Mouse (Mus musculus): ENCODE data around the gene Ofcc1. TPM values are rescaled to one million over a fixed set of nuclear protein-coding genes. Genes with fewer than 3 reads are reported as not detected.

Ofcc1 gene
- polyA plus RNA-seq, 1 experiment from 2014 or later, result not detected

DNA sequence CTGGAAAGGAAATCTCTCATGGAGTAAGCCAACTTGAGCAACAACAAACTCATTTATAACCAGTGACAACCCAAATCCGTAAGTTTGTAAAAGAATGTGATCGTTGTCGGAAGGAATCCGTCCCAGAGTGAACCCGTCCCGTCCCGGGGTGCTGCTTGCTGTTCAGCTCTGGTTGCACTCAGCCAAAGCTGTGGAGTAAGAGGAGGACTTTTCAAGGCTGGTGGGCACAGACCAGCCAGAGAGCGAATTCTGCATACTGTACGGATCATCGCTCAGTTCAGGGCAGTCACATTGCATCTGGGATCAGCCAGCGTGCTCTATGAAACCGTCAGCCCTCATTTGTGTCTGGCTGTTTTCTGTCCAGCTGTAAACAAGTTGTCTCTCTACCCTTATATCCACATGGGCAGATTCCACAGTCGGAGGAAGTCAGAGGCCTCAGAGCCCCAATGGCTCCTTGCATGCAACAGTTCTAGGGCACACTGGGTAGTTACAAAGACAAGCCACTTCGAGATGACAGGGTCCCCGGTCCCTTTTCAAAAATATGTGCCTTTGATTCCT is 75.9 kb downstream of the Ofcc1 start:
- Histone ChIP-seq H3K4me1 (replicated peaks; ENCODE audit: control insufficient read depth, insufficient read depth, low read length) (no peaks in the 10 kb centered on the region), H3K9me3 (ENCODE audit: control insufficient read depth, low read length) (no peaks in the 10 kb centered on the region), H3K9ac (ENCODE audit: low read length) (no peak overlapping the region), H3K4me3 (ENCODE audit: low read depth, low read length) (no peak overlapping the region), H3K27ac (ENCODE audit: low read depth) (no peak overlapping the region), H3K4me2 (ENCODE audit: low read length) (peak overlapping the region; percentile 0; the same call in 1 of the 2 replicates), H3K27me3 (replicated peaks; ENCODE audit: control insufficient read depth, insufficient read depth, low read length) (no peaks in the 10 kb centered on the region), H3K36me3 (ENCODE audit: control insufficient read depth, insufficient read depth, low read length) (no peaks in the 10 kb centered on the region)
- ATAC-seq (replicated peaks; ENCODE audit: low FRiP score, low TSS enrichment, low read depth), result no peak
- WGBS, result 37% methylated on average over 15 of the region's 15 CpGs
- DNase-seq (ENCODE audit: low spot score), result no peak

- DNase-seq (ENCODE audit: low spot score) (no peak), ATAC-seq (replicated peaks; ENCODE audit: low FRiP score, low TSS enrichment, low read depth) (no peak)
- Histone ChIP-seq H3K27me3 (replicated peaks; ENCODE audit: control insufficient read depth, insufficient read depth, low read length) (no peaks in the 10 kb centered on the region), H3K27ac (ENCODE audit: low read depth) (no peak overlapping the region), H3K9ac (ENCODE audit: low read length) (no peak overlapping the region), H3K4me3 (ENCODE audit: low read depth, low read length) (no peak overlapping the region), H3K4me1 (replicated peaks; ENCODE audit: control insufficient read depth, insufficient read depth, low read length) (no peaks in the 10 kb centered on the region), H3K9me3 (ENCODE audit: control insufficient read depth, low read length) (no peaks in the 10 kb centered on the region), H3K36me3 (ENCODE audit: control insufficient read depth, insufficient read depth, low read length) (no peaks in the 10 kb centered on the region), H3K4me2 (ENCODE audit: low read length) (no peak overlapping the region)
- 80% methylated on average over 5 of the region's 5 CpGs for WGBS
These were observed 80.6 kb downstream of the Ofcc1 start for GRCm38 (mm10) chr13:40280616-40281015.

DNA sequence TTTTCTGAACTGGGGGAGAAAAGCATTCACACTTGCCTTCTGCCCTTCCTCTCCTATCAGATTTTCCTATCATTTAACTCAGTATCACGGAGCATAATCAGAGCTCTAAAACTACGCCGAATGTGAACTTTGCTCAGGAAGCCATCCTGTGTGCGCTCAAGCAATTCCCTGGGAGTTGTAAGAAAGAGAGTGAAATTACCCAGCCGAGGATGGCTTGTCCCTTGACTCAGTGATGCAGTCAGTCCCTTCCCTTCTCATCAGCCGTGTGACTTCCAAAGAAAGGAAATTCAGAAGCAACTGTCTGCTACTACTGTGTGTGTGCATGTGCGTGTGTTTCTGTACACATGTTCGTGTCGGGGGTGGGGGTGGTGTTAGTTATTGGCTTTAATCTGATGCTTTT is 93.7 kb downstream of the Ofcc1 start:
- Histone ChIP-seq H3K4me1 (replicated peaks; ENCODE audit: control insufficient read depth, insufficient read depth, low read length) (no peaks in the 10 kb centered on the region), H3K27me3 (replicated peaks; ENCODE audit: control insufficient read depth, insufficient read depth, low read length) (no peaks in the 10 kb centered on the region), H3K27ac (ENCODE audit: low read depth) (no peak overlapping the region), H3K9ac (ENCODE audit: low read length) (no peak overlapping the region), H3K4me2 (ENCODE audit: low read length) (no peak overlapping the region), H3K36me3 (ENCODE audit: control insufficient read depth, insufficient read depth, low read length) (no peaks in the 10 kb centered on the region), H3K9me3 (ENCODE audit: control insufficient read depth, low read length) (no peaks in the 10 kb centered on the region), H3K4me3 (ENCODE audit: low read depth, low read length) (no peak overlapping the region)
- no peak for DNase-seq (ENCODE audit: low spot score)
- ATAC-seq (replicated peaks; ENCODE audit: low FRiP score, low TSS enrichment, low read depth), result no peak
- WGBS, result 89% methylated on average over 9 of the region's 9 CpGs

DNA sequence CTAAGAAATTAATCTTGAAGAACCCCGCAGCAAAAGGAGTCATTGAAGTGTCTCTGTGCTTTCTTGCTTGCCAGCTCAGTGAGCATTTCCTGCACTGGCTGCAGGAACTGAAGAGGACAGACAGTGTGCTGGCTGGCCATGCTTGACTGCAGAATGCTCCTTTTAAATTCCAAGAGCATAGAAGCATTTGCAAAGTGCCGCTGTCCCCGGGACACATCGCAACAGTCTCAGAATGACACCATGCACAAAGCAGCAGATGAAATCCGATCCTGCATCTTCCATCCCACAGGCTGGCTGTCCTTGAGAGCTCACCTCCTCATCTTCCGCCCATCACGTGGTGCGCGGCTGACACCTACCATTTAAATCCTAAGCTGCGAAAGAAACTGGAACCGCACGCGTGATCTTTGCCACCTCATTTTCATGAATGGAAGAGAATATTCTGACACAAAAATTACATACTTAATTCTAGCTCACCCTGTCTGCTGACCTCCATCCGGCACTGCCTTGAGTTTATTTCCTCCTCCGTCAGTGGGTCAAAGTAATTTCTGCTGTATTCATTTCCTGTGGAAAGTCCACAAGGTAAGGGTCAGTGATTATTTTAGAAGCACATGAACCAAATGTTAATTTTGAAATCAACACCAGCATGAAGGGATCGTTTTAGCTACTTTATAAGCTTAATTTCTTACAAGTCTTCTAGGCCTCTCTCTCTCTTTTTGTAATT is 98.0 kb downstream of the Ofcc1 start:
- H3K4me2 ChIP-seq (ENCODE audit: low read length), result no peak overlapping the region
- no peak overlapping the region for H3K9ac ChIP-seq (ENCODE audit: low read length)
- WGBS, result 73% methylated on average over 16 of the region's 16 CpGs
- ATAC-seq (replicated peaks; ENCODE audit: low FRiP score, low TSS enrichment, low read depth) (no peak), DNase-seq (ENCODE audit: low spot score) (no peak)
- no peak overlapping the region for H3K27ac ChIP-seq (ENCODE audit: low read depth)
- H3K4me3 ChIP-seq (ENCODE audit: low read depth, low read length), result no peak overlapping the region
- no peaks in the 10 kb centered on the region for H3K4me1 ChIP-seq (replicated peaks; ENCODE audit: control insufficient read depth, insufficient read depth, low read length)
- H3K36me3 ChIP-seq (ENCODE audit: control insufficient read depth, insufficient read depth, low read length), result no peaks in the 10 kb centered on the region
- no peaks in the 10 kb centered on the region for H3K27me3 ChIP-seq (replicated peaks; ENCODE audit: control insufficient read depth, insufficient read depth, low read length)
- H3K9me3 ChIP-seq (ENCODE audit: control insufficient read depth, low read length), result no peaks in the 10 kb centered on the region

GRCm38 (mm10) chr13:40258757-40259156 is 102.5 kb downstream of the Ofcc1 start:
- 82% methylated on average over 5 of the region's 5 CpGs for WGBS
- no peaks in the 10 kb centered on the region for H3K4me1 ChIP-seq (replicated peaks; ENCODE audit: control insufficient read depth, insufficient read depth, low read length)
- H3K9me3 ChIP-seq (ENCODE audit: control insufficient read depth, low read length), result no peaks in the 10 kb centered on the region
- no peaks in the 10 kb centered on the region for H3K36me3 ChIP-seq (ENCODE audit: control insufficient read depth, insufficient read depth, low read length)
- DNase-seq (ENCODE audit: low spot score), result no peak
- H3K9ac ChIP-seq (ENCODE audit: low read length), result no peak overlapping the region
- ATAC-seq (replicated peaks; ENCODE audit: low FRiP score, low TSS enrichment, low read depth), result no peak
- no peak overlapping the region for H3K4me2 ChIP-seq (ENCODE audit: low read length)
- no peaks in the 10 kb centered on the region for H3K27me3 ChIP-seq (replicated peaks; ENCODE audit: control insufficient read depth, insufficient read depth, low read length)
- no peak overlapping the region for H3K27ac ChIP-seq (ENCODE audit: low read depth)
- H3K4me3 ChIP-seq (ENCODE audit: low read depth, low read length), result no peak overlapping the region

DNA sequence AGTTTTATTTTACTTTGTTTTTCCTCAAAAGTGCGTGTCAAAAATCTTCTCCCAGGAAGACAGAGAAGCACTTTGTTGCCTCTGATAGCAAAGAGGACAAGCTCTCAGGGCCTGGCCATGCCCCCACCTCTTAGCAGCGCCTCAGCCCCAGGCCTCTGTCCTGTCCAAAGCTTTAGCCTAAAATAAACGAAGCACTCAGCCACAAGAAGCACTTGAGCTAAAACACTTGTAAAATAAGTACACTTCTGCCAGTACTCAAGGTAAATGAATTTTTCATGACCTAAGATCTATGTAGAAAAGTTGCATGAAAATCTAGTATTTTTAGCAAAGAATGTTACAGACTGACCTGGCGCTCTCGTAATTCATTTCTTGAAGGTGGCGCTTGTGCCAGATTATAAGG is 117.4 kb downstream of the Ofcc1 start:
- ATAC-seq (replicated peaks; ENCODE audit: low FRiP score, low TSS enrichment, low read depth) (no peak), DNase-seq (ENCODE audit: low spot score) (no peak)

GRCm38 (mm10) chr13:40236356-40236755 is 124.9 kb downstream of the Ofcc1 start:
- Histone ChIP-seq H3K36me3 (ENCODE audit: control insufficient read depth, insufficient read depth, low read length) (no peaks in the 10 kb centered on the region), H3K9me3 (ENCODE audit: control insufficient read depth, low read length) (no peaks in the 10 kb centered on the region), H3K9ac (ENCODE audit: low read length) (no peak overlapping the region), H3K4me2 (ENCODE audit: low read length) (no peak overlapping the region), H3K4me1 (replicated peaks; ENCODE audit: control insufficient read depth, insufficient read depth, low read length) (no peaks in the 10 kb centered on the region), H3K27me3 (replicated peaks; ENCODE audit: control insufficient read depth, insufficient read depth, low read length) (no peaks in the 10 kb centered on the region), H3K27ac (ENCODE audit: low read depth) (no peak overlapping the region), H3K4me3 (ENCODE audit: low read depth, low read length) (no peak overlapping the region)
- DNase-seq (ENCODE audit: low spot score) (no peak), ATAC-seq (replicated peaks; ENCODE audit: low FRiP score, low TSS enrichment, low read depth) (no peak)
- 61% methylated on average over 3 of the region's 3 CpGs for WGBS

More for the DNA sequence above, 117.4 kb downstream of the Ofcc1 start:
- Histone ChIP-seq H3K9ac (ENCODE audit: low read length) (no peak overlapping the region), H3K27ac (ENCODE audit: low read depth) (no peak overlapping the region), H3K4me1 (replicated peaks; ENCODE audit: control insufficient read depth, insufficient read depth, low read length) (no peaks in the 10 kb centered on the region), H3K4me2 (ENCODE audit: low read length) (no peak overlapping the region), H3K9me3 (ENCODE audit: control insufficient read depth, low read length) (no peaks in the 10 kb centered on the region), H3K36me3 (ENCODE audit: control insufficient read depth, insufficient read depth, low read length) (no peaks in the 10 kb centered on the region), H3K4me3 (ENCODE audit: low read depth, low read length) (no peak overlapping the region), H3K27me3 (replicated peaks; ENCODE audit: control insufficient read depth, insufficient read depth, low read length) (no peaks in the 10 kb centered on the region)
- 59% methylated on average over 6 of the region's 6 CpGs for WGBS

DNA sequence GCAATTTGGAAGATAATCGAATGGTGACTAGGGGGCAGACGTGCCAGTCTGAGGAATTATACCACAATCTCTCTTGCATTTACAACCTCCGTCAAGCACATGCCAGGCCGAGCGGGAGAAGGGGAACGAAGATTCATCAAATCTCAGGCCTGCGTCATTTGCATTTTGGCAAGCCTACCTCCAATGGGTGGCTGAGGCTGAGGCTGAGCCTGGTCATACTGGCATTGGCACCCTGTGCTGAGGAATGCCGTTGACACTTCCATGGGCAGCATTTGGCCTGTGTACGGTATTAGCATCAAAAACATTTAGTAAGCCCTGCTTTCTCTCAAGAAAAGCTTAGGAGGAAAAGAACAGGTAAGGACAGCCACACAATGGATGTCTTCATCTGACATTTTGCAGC is 152.9 kb downstream of the Ofcc1 start:
- WGBS, result 75% methylated on average over 9 of the region's 9 CpGs
- H3K27ac ChIP-seq (ENCODE audit: low read depth), result no peak overlapping the region
- H3K4me2 ChIP-seq (ENCODE audit: low read length), result no peak overlapping the region
- no peaks in the 10 kb centered on the region for H3K4me1 ChIP-seq (replicated peaks; ENCODE audit: control insufficient read depth, insufficient read depth, low read length)
- no peaks in the 10 kb centered on the region for H3K9me3 ChIP-seq (ENCODE audit: control insufficient read depth, low read length)
- no peak overlapping the region for H3K9ac ChIP-seq (ENCODE audit: low read length)
- DNase-seq (ENCODE audit: low spot score), result no peak
- no peaks in the 10 kb centered on the region for H3K36me3 ChIP-seq (ENCODE audit: control insufficient read depth, insufficient read depth, low read length)
- no peaks in the 10 kb centered on the region for H3K27me3 ChIP-seq (replicated peaks; ENCODE audit: control insufficient read depth, insufficient read depth, low read length)
- H3K4me3 ChIP-seq (ENCODE audit: low read depth, low read length), result no peak overlapping the region
- no peak for ATAC-seq (replicated peaks; ENCODE audit: low FRiP score, low TSS enrichment, low read depth)

DNA sequence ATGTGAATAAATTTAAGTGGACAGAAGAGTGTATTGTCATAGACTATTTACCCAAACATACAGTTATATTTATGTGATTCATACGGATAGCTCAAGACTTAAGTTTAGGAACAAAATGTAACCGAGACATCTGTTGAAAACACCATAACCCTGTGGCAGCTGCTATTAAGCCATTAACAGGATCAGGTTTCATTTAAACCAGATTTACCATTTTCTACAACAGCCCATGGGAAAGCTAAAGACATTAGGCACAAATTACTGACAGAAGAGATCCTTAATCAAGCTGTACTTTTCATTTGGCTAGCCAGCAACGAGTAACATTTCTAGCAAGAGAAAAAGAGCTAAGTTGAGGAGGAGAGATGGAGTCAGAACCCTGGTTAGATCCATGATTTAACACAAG is 179.5 kb downstream of the Ofcc1 start:
- Histone ChIP-seq H3K4me3 (ENCODE audit: low read depth, low read length) (no peak overlapping the region), H3K27ac (ENCODE audit: low read depth) (no peak overlapping the region), H3K27me3 (replicated peaks; ENCODE audit: control insufficient read depth, insufficient read depth, low read length) (no peaks in the 10 kb centered on the region), H3K9ac (ENCODE audit: low read length) (no peak overlapping the region), H3K9me3 (ENCODE audit: control insufficient read depth, low read length) (no peaks in the 10 kb centered on the region), H3K4me2 (ENCODE audit: low read length) (no peak overlapping the region), H3K36me3 (ENCODE audit: control insufficient read depth, insufficient read depth, low read length) (no peaks in the 10 kb centered on the region), H3K4me1 (replicated peaks; ENCODE audit: control insufficient read depth, insufficient read depth, low read length) (no peaks in the 10 kb centered on the region)
- DNase-seq (ENCODE audit: low spot score) (no peak), ATAC-seq (replicated peaks; ENCODE audit: low FRiP score, low TSS enrichment, low read depth) (no peak)
- 62% methylated on average over 3 of the region's 3 CpGs for whole genome bisulfite sequencing

All from intestine, embryonic 14.5 days (tissue).